Mouse (Mus musculus) testis, adult 2 months (tissue): Measurements from ENCODE around the gene Smarcb1.

Experiments
- CTCF ChIP-seq: fragments of 200-500 bp; IDR thresholded peaks from 2 replicates; pipeline ENCODE4 v1.5.1; 2012; ENCODE audit warnings: low read depth, mild to moderate bottlenecking, inconsistent platforms, low read length, moderate library complexity; ENCODE audit not compliant: control insufficient read depth, insufficient read depth, insufficient replicate concordance
- POLR2A ChIP-seq: fragments of 200-500 bp; IDR thresholded peaks from 2 replicates; pipeline ENCODE4 v1.6.1; 2012; ENCODE audit warnings: low read depth, mild to moderate bottlenecking, inconsistent platforms, low read length, moderate library complexity; ENCODE audit not compliant: control insufficient read depth

GRCm38 (mm10) chr10:75924324-75924723 is 2.9 kb upstream of the Smarcb1 start:
- TF ChIP-seq POLR2A (no peak), CTCF (no peak)
